Mouse (Mus musculus): ENCODE measurements around the gene Prdm2.

- TF ChIP-seq TAL1 (IDR thresholded peaks at IDR 0.05; ENCODE audit: low read length) (no peak), GATA1 (IDR thresholded peaks at IDR 0.05; ENCODE audit: low read length) (no peak)
Measured at GRCm38 (mm10) chr4:143193164-143193563, 19.6 kb downstream of the Prdm2 start.
